Mouse (Mus musculus): ENCODE data around the gene Eml4.

DNA sequence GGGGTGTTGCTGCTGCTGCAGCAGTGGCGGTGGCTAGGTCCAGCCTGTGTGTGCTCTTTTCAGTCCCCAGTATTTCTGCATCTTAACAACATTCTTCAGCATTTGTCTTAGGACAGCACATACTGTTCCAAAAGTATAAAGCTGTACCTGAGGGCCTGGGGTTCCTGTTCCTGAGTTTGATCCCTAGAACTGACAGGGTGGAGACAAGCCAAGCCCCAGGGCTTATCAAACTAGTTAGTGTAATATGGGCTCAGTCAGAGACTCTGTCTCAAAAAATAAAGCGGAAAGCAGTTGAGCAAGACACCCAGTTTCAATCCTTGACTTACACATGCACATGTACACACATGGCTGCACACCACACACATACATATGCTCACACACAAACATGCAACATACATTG lies 34.2 kb downstream of the Eml4 start:
- TF ChIP-seq POLR2AphosphoS2 (IDR thresholded peaks at IDR 0.05; ENCODE audit: insufficient read length, low read depth) (no peak), MYOD1 (IDR thresholded peaks at IDR 0.05; ENCODE audit: control insufficient read depth in 1 of 3, insufficient read length in 2 of 3, low read depth in 2 of 3) (no peak), SRF (IDR thresholded peaks at IDR 0.05; ENCODE audit: control insufficient read depth, insufficient read length, low read depth) (no peak), POLR2A (IDR thresholded peaks at IDR 0.05; ENCODE audit: insufficient read length, low read depth) (no peak), TCF3 (IDR thresholded peaks at IDR 0.05; ENCODE audit: insufficient read length, low read depth) (no peak)
